Comparison of ENCODE assay signal across 12 mouse cellular contexts in genomic region chr16:90329511-90329910, GRCm38 (mm10). TPM values are rescaled to one million over a fixed set of nuclear protein-coding genes. Genes with fewer than 3 reads are reported as not detected.
DNase-seq lines count a peak whose midpoint lies in the region.
"Had no signal": no experiment of that assay in that cellular context is flagged by ENCODE, and none has a peak within 500 bp of the region (broad histone marks: within the 10 kb centered on the region; RNA-seq: fewer than 3 reads in every experiment).

No protein-coding gene starts in this region.

- intact Hi-C loops in left cerebral cortex, postnatal 14 days (cut with DNase I): loop anchor here (10.0 kb wide), 1 partner anchor 595 kb away; no protein-coding TSS in a partner anchor
- intact Hi-C loops in left cerebral cortex, postnatal 10 days (cut with DNase I): no loop called here

- DNase-seq in left cerebral cortex, postnatal 14 days (ENCODE audit: low spot score in 2 of 2): peak; percentile 34 to 54
- DNase-seq in left cerebral cortex, postnatal 10 days (ENCODE audit: extremely low spot score in 1 of 2, low spot score in 2 of 2): no peak
- peak; percentile 51 to 55 for DNase-seq in right cerebral cortex, adult 2 months (ENCODE audit: low spot score in 2 of 2)
- DNase-seq in right cerebral cortex, postnatal 4 days: no peak
- DNase-seq in right cerebral cortex, postnatal 36 days (ENCODE audit: low spot score in 2 of 2): peak; percentile 18 to 67
- DNase-seq in thymus, adult 18-20 months: no peak
- DNase-seq: adrenal gland, adult 2 months; adrenal gland, postnatal 25 days; cerebellum, adult 2 months; cerebellum, postnatal 10 days; gastrocnemius, postnatal 14 days; heart, adult 2 months had no signal

RNA-seq across cellular contexts. Expression of gene Scaf4, which starts 45.2 kb away (rescaled TPM):
- total RNA-seq in left cerebral cortex, postnatal 14 days (2021): 10 to 100 TPM; 39.6 to 40.8 TPM
- 10 to 100 TPM; 40.2 to 46.7 TPM for total RNA-seq in left cerebral cortex, postnatal 10 days (2021)

RNA-seq across cellular contexts. Expression of gene Hunk, which starts 56.3 kb away (rescaled TPM):
- 10 to 100 TPM; 11.8 to 14.5 TPM for total RNA-seq in left cerebral cortex, postnatal 14 days (2021)
- total RNA-seq in left cerebral cortex, postnatal 10 days (2021): 1 to 10 TPM; 8.7 TPM

Comparison
In these comparisons a context has a peak if more than half of its experiments do, and no peak if none do; other contexts are left out.
1. DNase-seq: peak in left cerebral cortex, postnatal 14 days (2 of 2), right cerebral cortex, adult 2 months (2 of 2) and right cerebral cortex, postnatal 36 days (2 of 2); none in left cerebral cortex, postnatal 10 days (0 of 2), right cerebral cortex, postnatal 4 days (single experiment) and thymus, adult 18-20 months (0 of 2).